Mouse (Mus musculus) ovary, postnatal 36 days (tissue): ENCODE measurements around the gene Fam167b.
A peak's percentile ranks its signal among the peaks of the same experiment; 100 is the strongest.

Experiments
- DNase-seq: peaks from one replicate; pipeline ENCODE4 v3.0.0; 2022; ENCODE audit warnings: low spot score, mixed read lengths

Fam167b gene

GRCm38 (mm10) chr4:129608426-129609025 is 30.2 kb upstream of the Fam167b start:
- peak; percentile 65 for DNase-seq

- peak; percentile 81 for DNase-seq
Observed at GRCm38 (mm10) chr4:129600233-129601158, 22.1 kb upstream of the Fam167b start, which contains the start of the genes Eif3i and Tmem234. Gene Eif3i, minus strand, starts transcription at chr4:129600648. Gene Tmem234, plus strand, starts transcription at chr4:129600668.

GRCm38 (mm10) chr4:129588865-129589264 is 10.5 kb upstream of the Fam167b start:
- DNase-seq = no peak

GRCm38 (mm10) chr4:129586943-129587342 is 8.6 kb upstream of the Fam167b start:
- DNase-seq = no peak

GRCm38 (mm10) chr4:129585773-129586172 is 7.4 kb upstream of the Fam167b start:
- no peak for DNase-seq

GRCm38 (mm10) chr4:129584884-129585608 is 6.7 kb upstream of the Fam167b start:
- peak; percentile 84 for DNase-seq

GRCm38 (mm10) chr4:129584370-129584769 is 6.0 kb upstream of the Fam167b start:
- DNase-seq = no peak

GRCm38 (mm10) chr4:129582251-129582650 is 3.9 kb upstream of the Fam167b start:
- DNase-seq = no peak

- DNase-seq = no peak
Observed at GRCm38 (mm10) chr4:129580347-129580746, 2.0 kb upstream of the Fam167b start.

- no peak for DNase-seq
Observed at GRCm38 (mm10) chr4:129577688-129578087, 661 bp downstream of the Fam167b start.

- peak; percentile 72 for DNase-seq
Observed at GRCm38 (mm10) chr4:129576863-129577491, 1.4 kb downstream of the Fam167b start.

- DNase-seq = no peak
Observed at GRCm38 (mm10) chr4:129575171-129575844, 3.0 kb downstream of the Fam167b start.

GRCm38 (mm10) chr4:129573430-129573829 is 4.9 kb downstream of the Fam167b start, which contains the start of gene Lck:
Gene Lck, minus strand, starts transcription at chr4:129573641.
- DNase-seq = no peak

GRCm38 (mm10) chr4:129573093-129573370 is 5.3 kb downstream of the Fam167b start:
- DNase-seq = no peak

GRCm38 (mm10) chr4:129572236-129573092 is 5.9 kb downstream of the Fam167b start:
- DNase-seq = no peak

GRCm38 (mm10) chr4:129571551-129572084 is 6.7 kb downstream of the Fam167b start:
- no peak for DNase-seq

GRCm38 (mm10) chr4:129570028-129570427 is 8.3 kb downstream of the Fam167b start:
- no peak for DNase-seq

- no peak for DNase-seq
Observed at GRCm38 (mm10) chr4:129568366-129568765, 10.0 kb downstream of the Fam167b start.

- no peak for DNase-seq
Observed at GRCm38 (mm10) chr4:129565139-129565538, 13.2 kb downstream of the Fam167b start.

GRCm38 (mm10) chr4:129563718-129564117 is 14.6 kb downstream of the Fam167b start:
- DNase-seq = no peak
